Mouse (Mus musculus) small intestine, adult 2 months (tissue): Measurements from ENCODE around the gene Hdac11. TPM values are rescaled to one million over a fixed set of nuclear protein-coding genes. Genes with fewer than 3 reads are reported as not detected.

ENCODE experiments used
- H3K27ac ChIP-seq: fragments of 200-500 bp; 2 replicates; pipeline ENCODE4 v1.5.1; 2012; ENCODE audit warnings: low read depth, low read length, control low read depth, inconsistent platforms; ENCODE audit not compliant: insufficient read depth
- H3K27me3 ChIP-seq: fragments of 200-500 bp; 2 replicates; pipeline ENCODE4 v1.6.1; 2012; ENCODE audit warnings: mild to moderate bottlenecking, moderate library complexity, low read length, inconsistent platforms; ENCODE audit not compliant: control insufficient read depth, insufficient read depth
- H3K36me3 ChIP-seq: fragments of 200-500 bp; 2 replicates; pipeline ENCODE4 v1.6.1; 2012; ENCODE audit warnings: mild to moderate bottlenecking, low read length, control low read depth, inconsistent platforms; ENCODE audit not compliant: control insufficient read depth, insufficient read depth
- H3K4me1 ChIP-seq: fragments of 200-500 bp; 2 replicates; pipeline ENCODE4 v1.6.1; 2012; ENCODE audit warnings: low read length, inconsistent platforms, mixed read lengths; ENCODE audit not compliant: control insufficient read depth, insufficient read depth, insufficient read length
- H3K4me3 ChIP-seq: fragments of 200-500 bp; 2 replicates; pipeline ENCODE4 v1.5.1; 2012; ENCODE audit warnings: low read depth, mild to moderate bottlenecking, control low read depth, inconsistent platforms, low read length, moderate library complexity
- CTCF ChIP-seq: fragments of 200-500 bp; IDR thresholded peaks from 2 replicates; pipeline ENCODE4 v1.5.1; 2012; ENCODE audit warnings: low read depth, mild to moderate bottlenecking, control low read depth, inconsistent platforms, low read length, moderate library complexity, mixed read lengths; ENCODE audit not compliant: insufficient replicate concordance, insufficient read length; ENCODE audit errors: extremely low read depth
- POLR2A ChIP-seq: fragments of 200-500 bp; IDR thresholded peaks from 2 replicates; pipeline ENCODE4 v1.6.1; 2012; ENCODE audit warnings: low read depth, mild to moderate bottlenecking, control low read depth, inconsistent platforms, low read length, moderate library complexity
- WGBS: fragments of 180-500 bp; shearing (Covaris S2); methylation state at CpG from one replicate; pipeline ENCODE4 v1.1.7; 2018; 5-methylcytosine and 5-hydroxymethylcytosine counted together
- polyA plus RNA-seq: library from polyadenylated mRNA; depleted of rRNA; stranded (reverse); fragments of >200 nt; gene quantifications from 2 replicates; pipeline ENCODE4 v1.2.3, GENCODE M21; 2012

The Hdac11 gene
- polyA plus RNA-seq, 1 experiment, result 24.0 TPM

DNA sequence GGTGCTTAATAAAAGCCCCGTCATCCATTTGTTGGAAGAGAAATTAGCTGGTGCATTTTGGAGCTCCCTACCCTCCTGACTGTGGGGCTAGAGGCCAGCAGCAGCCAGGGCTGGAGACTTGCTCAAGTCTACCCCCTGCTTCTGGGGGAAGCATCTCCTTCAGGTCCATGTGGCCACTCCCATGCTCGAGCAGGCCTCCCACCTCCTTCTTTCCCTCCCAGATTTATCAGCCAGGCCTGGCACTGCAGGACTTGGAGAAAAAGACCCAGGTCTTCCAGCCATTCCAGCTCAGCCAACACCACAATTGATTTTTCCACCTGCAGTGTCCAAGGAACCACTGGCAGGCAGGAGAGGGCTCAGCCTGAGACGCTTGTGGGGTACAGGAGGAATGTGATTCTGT lies 28.3 kb downstream of the Hdac11 start:
- 61% methylated on average over 3 of the region's 3 CpGs for WGBS
- no peak for TF ChIP-seq CTCF
- no peak for TF ChIP-seq POLR2A
- Histone ChIP-seq H3K36me3 (no peaks in the 10 kb centered on the region), H3K4me3 (no peak overlapping the region), H3K27ac (no peak overlapping the region), H3K27me3 (no peaks in the 10 kb centered on the region), H3K4me1 (no peaks in the 10 kb centered on the region)

- no peak overlapping the region for H3K4me3 ChIP-seq
- no peak overlapping the region for H3K27ac ChIP-seq
- H3K36me3 ChIP-seq, result no peaks in the 10 kb centered on the region
- TF ChIP-seq POLR2A, result no peak
- WGBS, result 77% methylated on average over 5 of the region's 5 CpGs
- no peaks in the 10 kb centered on the region for H3K27me3 ChIP-seq
- H3K4me1 ChIP-seq, result no peaks in the 10 kb centered on the region
Observed at GRCm38 (mm10) chr6:91185502-91185901, 29.0 kb downstream of the Hdac11 start.

- Histone ChIP-seq H3K36me3 (no peaks in the 10 kb centered on the region), H3K4me1 (no peaks in the 10 kb centered on the region), H3K27ac (no peak overlapping the region), H3K27me3 (no peaks in the 10 kb centered on the region), H3K4me3 (no peak overlapping the region)
- TF ChIP-seq POLR2A (no peak), CTCF (peak; percentile 68; the same call in 1 of the 2 replicates)
- WGBS, result 45% methylated on average over 4 of the region's 4 CpGs
Observed at GRCm38 (mm10) chr6:91186161-91186931, 29.9 kb downstream of the Hdac11 start.

GRCm38 (mm10) chr6:91186934-91187333 lies 30.5 kb downstream of the Hdac11 start:
- no peaks in the 10 kb centered on the region for H3K36me3 ChIP-seq
- WGBS, result 72% methylated on average over 6 of the region's 6 CpGs

DNA sequence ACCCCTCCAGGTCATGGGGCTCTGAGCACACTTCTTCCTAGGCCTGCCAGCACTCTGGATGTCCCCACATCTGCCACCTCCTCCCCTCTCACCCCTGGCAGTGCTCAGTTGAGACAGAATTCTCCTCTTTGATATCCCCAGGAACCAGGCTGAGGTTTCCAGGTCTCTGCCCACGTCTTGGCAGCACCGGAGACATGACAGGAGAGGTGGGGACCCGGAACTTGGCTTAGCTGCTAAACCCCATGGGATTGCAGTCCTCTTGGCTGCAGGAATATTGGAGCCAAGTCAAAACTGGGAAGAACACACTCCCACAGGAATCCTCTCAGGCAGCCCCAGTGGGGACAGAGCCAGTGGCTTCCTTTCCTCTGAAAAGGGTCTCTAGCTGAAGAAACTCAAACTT lies 31.4 kb downstream of the Hdac11 start:
- 64% methylated on average over 3 of the region's 3 CpGs for WGBS
- no peaks in the 10 kb centered on the region for H3K36me3 ChIP-seq
- TF ChIP-seq CTCF (no peak), POLR2A (no peak)
- no peaks in the 10 kb centered on the region for H3K4me1 ChIP-seq
- H3K27ac ChIP-seq, result no peak overlapping the region
- H3K4me3 ChIP-seq, result no peak overlapping the region
- no peaks in the 10 kb centered on the region for H3K27me3 ChIP-seq

More at GRCm38 (mm10) chr6:91186934-91187333, 30.5 kb downstream of the Hdac11 start:
- Histone ChIP-seq H3K27me3 (no peaks in the 10 kb centered on the region), H3K4me3 (no peak overlapping the region), H3K27ac (no peak overlapping the region), H3K4me1 (no peaks in the 10 kb centered on the region)
- TF ChIP-seq CTCF, result no peak
- no peak for TF ChIP-seq POLR2A

- Histone ChIP-seq H3K36me3 (no peaks in the 10 kb centered on the region), H3K27me3 (no peaks in the 10 kb centered on the region), H3K4me1 (no peaks in the 10 kb centered on the region), H3K27ac (no peak overlapping the region), H3K4me3 (no peak overlapping the region)
- TF ChIP-seq POLR2A (no peak), CTCF (no peak)
- WGBS, result 93% methylated on average over 6 of the region's 6 CpGs
Observed at GRCm38 (mm10) chr6:91189971-91190370, 33.5 kb downstream of the Hdac11 start.

DNA sequence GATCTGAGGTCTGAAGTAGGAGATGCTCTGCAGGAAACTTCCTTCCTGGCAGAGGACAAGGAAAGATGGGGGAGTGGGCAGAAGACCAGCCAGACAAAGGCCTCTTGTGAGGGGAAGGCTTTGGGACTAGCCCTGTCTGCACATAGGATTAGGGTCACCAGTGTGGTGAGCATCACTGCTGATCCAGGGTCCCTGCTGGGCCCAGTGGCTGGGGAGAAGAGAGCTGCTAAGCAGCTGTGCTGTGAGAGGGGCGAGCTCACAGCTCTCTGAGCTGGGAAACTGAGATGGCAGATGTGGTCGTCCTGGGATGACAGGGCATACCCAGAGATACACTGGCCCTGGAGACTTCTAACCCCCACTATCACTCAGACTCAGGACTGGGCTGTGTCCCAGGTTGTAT lies 35.0 kb downstream of the Hdac11 start:
- H3K4me3 ChIP-seq, result no peak overlapping the region
- H3K4me1 ChIP-seq, result no peaks in the 10 kb centered on the region
- no peaks in the 10 kb centered on the region for H3K27me3 ChIP-seq
- TF ChIP-seq POLR2A (no peak), CTCF (no peak)
- no peak overlapping the region for H3K27ac ChIP-seq
- 59% methylated on average over 2 of the region's 2 CpGs for WGBS
- no peaks in the 10 kb centered on the region for H3K36me3 ChIP-seq

DNA sequence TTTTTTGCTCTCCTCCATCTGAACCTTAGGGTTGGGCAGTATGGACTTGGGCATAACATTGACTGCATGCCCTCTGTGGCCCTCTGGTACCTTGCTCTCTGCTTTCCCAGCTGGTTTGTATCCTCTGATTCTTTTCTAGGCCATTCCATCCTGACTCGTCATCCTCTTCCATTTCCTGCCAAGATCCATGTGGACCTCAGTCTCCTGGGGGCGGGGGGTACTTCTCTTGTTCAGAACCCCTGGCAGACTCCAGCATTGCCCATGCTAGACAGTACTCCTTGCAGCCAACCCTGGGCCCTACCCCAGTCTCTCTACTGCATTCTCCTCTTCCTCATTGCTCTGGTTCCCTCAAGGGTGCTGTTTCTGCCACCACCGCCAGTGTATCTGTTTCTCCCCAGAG lies 36.0 kb downstream of the Hdac11 start:
- H3K4me1 ChIP-seq, result no peaks in the 10 kb centered on the region
- no peaks in the 10 kb centered on the region for H3K36me3 ChIP-seq
- 68% methylated on average over 3 of the region's 3 CpGs for WGBS
- H3K27me3 ChIP-seq, result no peaks in the 10 kb centered on the region
- H3K4me3 ChIP-seq, result no peak overlapping the region
- TF ChIP-seq POLR2A, result no peak
- no peak for TF ChIP-seq CTCF
- H3K27ac ChIP-seq, result no peak overlapping the region
